Mouse (Mus musculus): ENCODE measurements around the gene Fzd4. TPM values are rescaled to one million over a fixed set of nuclear protein-coding genes. Genes with fewer than 3 reads are reported as not detected.

Gene Fzd4
- polyA plus RNA-seq, 1 experiment, result 5.0 TPM

DNA sequence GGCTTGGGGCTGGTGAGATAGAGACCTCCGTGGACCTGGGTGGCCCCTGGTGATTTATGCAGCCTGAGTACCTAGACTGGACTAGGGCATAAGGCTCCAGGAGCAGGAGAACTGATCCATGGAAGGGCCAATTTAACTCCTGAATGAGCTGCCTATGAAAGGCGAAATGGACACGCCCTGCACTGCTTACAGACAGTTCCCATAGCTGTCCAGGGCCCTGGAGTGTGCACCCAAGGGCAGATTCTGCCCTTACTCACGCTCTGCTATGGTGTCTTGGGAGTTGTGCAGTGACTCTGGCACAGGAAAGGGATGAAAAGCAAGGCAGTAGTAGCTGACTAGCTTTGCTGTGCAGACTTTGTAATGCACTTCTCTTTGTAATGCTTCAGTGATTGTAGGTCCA is 6.1 kb downstream of the Fzd4 start:
- TF ChIP-seq CEBPB (IDR thresholded peaks at IDR 0.05; ENCODE audit: insufficient read depth, poor library complexity, severe bottlenecking) (no peak), MAX (IDR thresholded peaks at IDR 0.05; ENCODE audit: low read depth) (no peak), POLR2A (IDR thresholded peaks at IDR 0.05; ENCODE audit: insufficient read length, low read depth) (no peak), SRF (IDR thresholded peaks at IDR 0.05; ENCODE audit: control insufficient read depth, insufficient read length, low read depth) (no peak), TCF12 (IDR thresholded peaks at IDR 0.05; ENCODE audit: insufficient read depth, poor library complexity, severe bottlenecking) (no peak), REST (IDR thresholded peaks at IDR 0.05; ENCODE audit: insufficient read depth, insufficient read length) (no peak), MYOD1 (IDR thresholded peaks at IDR 0.05; ENCODE audit: control insufficient read depth in 1 of 3, insufficient read length in 2 of 3, low read depth in 2 of 3) (no peak), E2F4 (IDR thresholded peaks at IDR 0.05; ENCODE audit: insufficient read depth) (no peak), USF1 (IDR thresholded peaks at IDR 0.05; ENCODE audit: low read depth) (no peak), MYOG (IDR thresholded peaks at IDR 0.05; ENCODE audit: control insufficient read depth in 1 of 3, insufficient read depth in 1 of 3, insufficient read length in 2 of 3, low read depth in 2 of 3) (no peak), POLR2AphosphoS2 (IDR thresholded peaks at IDR 0.05; ENCODE audit: insufficient read length, low read depth) (no peak), TCF3 (IDR thresholded peaks at IDR 0.05; ENCODE audit: insufficient read length, low read depth) (no peak)
- no peak overlapping the region for H3ac ChIP-seq (ENCODE audit: control insufficient read depth, insufficient read length)
- no peak overlapping the region for H3K4me2 ChIP-seq (ENCODE audit: low read depth)
- no peak overlapping the region for H3K4me3 ChIP-seq
- H3K27me3 ChIP-seq (ENCODE audit: control insufficient read depth, insufficient read depth, insufficient read length), result no peaks in the 10 kb centered on the region
- H3K36me3 ChIP-seq (ENCODE audit: control insufficient read depth, insufficient read depth), result peaks cover 15% of the 10 kb centered on the region
- no peaks in the 10 kb centered on the region for H3K79me2 ChIP-seq (ENCODE audit: control insufficient read depth, insufficient read depth)

DNA sequence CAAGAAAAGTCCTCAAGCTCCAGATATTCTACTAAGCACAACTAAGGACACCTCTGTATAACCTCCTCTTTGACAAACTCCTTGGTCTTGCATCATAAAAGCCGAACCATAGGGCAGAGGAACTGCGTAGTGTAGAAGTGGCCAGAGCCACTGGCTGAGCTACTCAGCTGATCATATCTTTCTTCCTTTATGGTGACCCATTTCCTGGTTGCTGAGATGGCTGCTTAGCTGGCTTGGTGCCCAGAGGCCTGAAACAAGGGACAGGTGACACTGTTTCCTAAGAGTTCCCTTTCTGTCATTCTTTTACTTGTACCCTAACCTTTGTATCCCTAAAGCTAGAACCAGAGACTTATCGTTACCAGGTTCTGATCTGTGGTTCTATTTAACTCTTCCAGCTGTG is 7.2 kb downstream of the Fzd4 start:
- H3K27me3 ChIP-seq (ENCODE audit: control insufficient read depth, insufficient read depth, insufficient read length), result no peaks in the 10 kb centered on the region
- no peak overlapping the region for H3K4me3 ChIP-seq
- no peak overlapping the region for H3K4me2 ChIP-seq (ENCODE audit: low read depth)
- H3K79me2 ChIP-seq (ENCODE audit: control insufficient read depth, insufficient read depth), result no peaks in the 10 kb centered on the region
- H3K36me3 ChIP-seq (ENCODE audit: control insufficient read depth, insufficient read depth), result peaks cover 15% of the 10 kb centered on the region
- no peak for TF ChIP-seq POLR2A (IDR thresholded peaks at IDR 0.05; ENCODE audit: insufficient read length, low read depth)
- no peak for TF ChIP-seq MYOG (IDR thresholded peaks at IDR 0.05; ENCODE audit: control insufficient read depth in 1 of 3, insufficient read depth in 1 of 3, insufficient read length in 2 of 3, low read depth in 2 of 3)
- no peak for TF ChIP-seq E2F4 (IDR thresholded peaks at IDR 0.05; ENCODE audit: insufficient read depth)
- TF ChIP-seq SRF (IDR thresholded peaks at IDR 0.05; ENCODE audit: control insufficient read depth, insufficient read length, low read depth), result no peak
- no peak for TF ChIP-seq REST (IDR thresholded peaks at IDR 0.05; ENCODE audit: insufficient read depth, insufficient read length)
- TF ChIP-seq MAX (IDR thresholded peaks at IDR 0.05; ENCODE audit: low read depth), result no peak
- no peak for TF ChIP-seq MYOD1 (IDR thresholded peaks at IDR 0.05; ENCODE audit: control insufficient read depth in 1 of 3, insufficient read length in 2 of 3, low read depth in 2 of 3)
- TF ChIP-seq USF1 (IDR thresholded peaks at IDR 0.05; ENCODE audit: low read depth), result no peak
- TF ChIP-seq TCF3 (IDR thresholded peaks at IDR 0.05; ENCODE audit: insufficient read length, low read depth), result no peak
- no peak for TF ChIP-seq CEBPB (IDR thresholded peaks at IDR 0.05; ENCODE audit: insufficient read depth, poor library complexity, severe bottlenecking)
- no peak for TF ChIP-seq TCF12 (IDR thresholded peaks at IDR 0.05; ENCODE audit: insufficient read depth, poor library complexity, severe bottlenecking)
- TF ChIP-seq POLR2AphosphoS2 (IDR thresholded peaks at IDR 0.05; ENCODE audit: insufficient read length, low read depth), result no peak
- H3ac ChIP-seq (ENCODE audit: control insufficient read depth, insufficient read length), result no peak overlapping the region

DNA sequence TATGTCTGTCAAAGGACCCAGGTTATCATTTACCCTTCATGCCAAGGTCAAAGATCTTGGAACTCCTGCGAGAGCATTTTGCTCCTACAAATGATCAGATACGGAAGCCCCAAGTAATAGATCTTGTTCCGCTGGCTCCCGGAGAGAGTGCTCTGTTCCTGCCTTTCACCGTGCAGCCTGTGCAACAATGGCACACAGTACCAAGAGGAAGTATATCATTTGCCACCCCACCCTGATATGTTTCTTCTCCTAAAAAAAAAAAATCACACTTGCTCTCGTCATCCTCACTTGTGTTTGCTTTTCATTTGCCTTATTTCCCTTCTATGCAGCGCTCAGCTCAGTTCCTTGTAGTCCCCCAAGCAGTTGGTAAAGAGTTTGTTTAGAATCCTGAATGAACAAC is 7.9 kb downstream of the Fzd4 start:
- Histone ChIP-seq H3K4me3 (no peak overlapping the region), H3K79me2 (ENCODE audit: control insufficient read depth, insufficient read depth) (no peaks in the 10 kb centered on the region), H3K27me3 (ENCODE audit: control insufficient read depth, insufficient read depth, insufficient read length) (no peaks in the 10 kb centered on the region), H3ac (ENCODE audit: control insufficient read depth, insufficient read length) (no peak overlapping the region), H3K4me2 (ENCODE audit: low read depth) (no peak overlapping the region), H3K36me3 (ENCODE audit: control insufficient read depth, insufficient read depth) (peaks cover 15% of the 10 kb centered on the region)
- TF ChIP-seq TCF3 (IDR thresholded peaks at IDR 0.05; ENCODE audit: insufficient read length, low read depth), result no peak
- no peak for TF ChIP-seq TCF12 (IDR thresholded peaks at IDR 0.05; ENCODE audit: insufficient read depth, poor library complexity, severe bottlenecking)
- no peak for TF ChIP-seq SRF (IDR thresholded peaks at IDR 0.05; ENCODE audit: control insufficient read depth, insufficient read length, low read depth)
- no peak for TF ChIP-seq E2F4 (IDR thresholded peaks at IDR 0.05; ENCODE audit: insufficient read depth)
- TF ChIP-seq MYOD1 (IDR thresholded peaks at IDR 0.05; ENCODE audit: control insufficient read depth in 1 of 3, insufficient read length in 2 of 3, low read depth in 2 of 3), result no peak
- TF ChIP-seq POLR2AphosphoS2 (IDR thresholded peaks at IDR 0.05; ENCODE audit: insufficient read length, low read depth), result no peak
- TF ChIP-seq MAX (IDR thresholded peaks at IDR 0.05; ENCODE audit: low read depth), result no peak

GRCm38 (mm10) chr7:89416027-89416426 is 11.9 kb downstream of the Fzd4 start:
- Histone ChIP-seq H3K4me2 (ENCODE audit: low read depth) (no peak overlapping the region), H3K79me2 (ENCODE audit: control insufficient read depth, insufficient read depth) (no peaks in the 10 kb centered on the region), H3K4me3 (no peak overlapping the region), H3ac (ENCODE audit: control insufficient read depth, insufficient read length) (no peak overlapping the region), H3K36me3 (ENCODE audit: control insufficient read depth, insufficient read depth) (no peaks in the 10 kb centered on the region), H3K27me3 (ENCODE audit: control insufficient read depth, insufficient read depth, insufficient read length) (no peaks in the 10 kb centered on the region)
- TF ChIP-seq POLR2A (IDR thresholded peaks at IDR 0.05; ENCODE audit: insufficient read length, low read depth) (peak; percentile 40), CEBPB (IDR thresholded peaks at IDR 0.05; ENCODE audit: insufficient read depth, poor library complexity, severe bottlenecking) (peak; percentile 97), TCF3 (IDR thresholded peaks at IDR 0.05; ENCODE audit: insufficient read length, low read depth) (no peak), TCF12 (IDR thresholded peaks at IDR 0.05; ENCODE audit: insufficient read depth, poor library complexity, severe bottlenecking) (no peak), USF1 (IDR thresholded peaks at IDR 0.05; ENCODE audit: low read depth) (peak; percentile 69), POLR2AphosphoS2 (IDR thresholded peaks at IDR 0.05; ENCODE audit: insufficient read length, low read depth) (no peak), MYOG (IDR thresholded peaks at IDR 0.05; ENCODE audit: control insufficient read depth in 1 of 3, insufficient read depth in 1 of 3, insufficient read length in 2 of 3, low read depth in 2 of 3) (no peak)

DNA sequence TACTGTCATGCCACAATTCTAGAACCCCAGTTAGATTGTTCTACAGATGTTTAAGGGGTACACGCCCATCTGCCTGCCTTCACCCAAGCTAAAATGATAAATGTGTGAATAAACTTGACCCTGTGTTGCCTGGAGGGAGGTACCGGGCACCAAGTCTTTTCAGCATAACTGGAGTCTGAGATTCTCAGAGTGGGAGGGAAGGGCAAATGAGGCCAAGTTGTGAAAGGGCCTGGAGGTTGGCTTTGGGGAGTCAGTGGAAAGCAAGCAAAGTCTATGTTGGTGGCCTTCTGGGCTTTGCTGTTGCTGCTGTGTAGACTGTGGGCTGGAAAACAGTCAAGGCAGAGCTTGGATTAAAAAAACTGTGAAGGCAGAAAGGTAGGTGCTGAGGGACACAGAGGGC is 13.6 kb downstream of the Fzd4 start:
- TF ChIP-seq POLR2A (IDR thresholded peaks at IDR 0.05; ENCODE audit: insufficient read length, low read depth) (no peak), MYOD1 (IDR thresholded peaks at IDR 0.05; ENCODE audit: control insufficient read depth in 1 of 3, insufficient read length in 2 of 3, low read depth in 2 of 3) (no peak), E2F4 (IDR thresholded peaks at IDR 0.05; ENCODE audit: insufficient read depth) (no peak), CEBPB (IDR thresholded peaks at IDR 0.05; ENCODE audit: insufficient read depth, poor library complexity, severe bottlenecking) (no peak), TCF3 (IDR thresholded peaks at IDR 0.05; ENCODE audit: insufficient read length, low read depth) (no peak), MAX (IDR thresholded peaks at IDR 0.05; ENCODE audit: low read depth) (no peak), POLR2AphosphoS2 (IDR thresholded peaks at IDR 0.05; ENCODE audit: insufficient read length, low read depth) (no peak), MYOG (IDR thresholded peaks at IDR 0.05; ENCODE audit: control insufficient read depth in 1 of 3, insufficient read depth in 1 of 3, insufficient read length in 2 of 3, low read depth in 2 of 3) (no peak), SRF (IDR thresholded peaks at IDR 0.05; ENCODE audit: control insufficient read depth, insufficient read length, low read depth) (no peak), USF1 (IDR thresholded peaks at IDR 0.05; ENCODE audit: low read depth) (no peak), REST (IDR thresholded peaks at IDR 0.05; ENCODE audit: insufficient read depth, insufficient read length) (no peak), TCF12 (IDR thresholded peaks at IDR 0.05; ENCODE audit: insufficient read depth, poor library complexity, severe bottlenecking) (no peak)
- Histone ChIP-seq H3K36me3 (ENCODE audit: control insufficient read depth, insufficient read depth) (no peaks in the 10 kb centered on the region), H3K4me3 (no peak overlapping the region), H3K79me2 (ENCODE audit: control insufficient read depth, insufficient read depth) (no peaks in the 10 kb centered on the region), H3K4me2 (ENCODE audit: low read depth) (no peak overlapping the region), H3K27me3 (ENCODE audit: control insufficient read depth, insufficient read depth, insufficient read length) (no peaks in the 10 kb centered on the region), H3ac (ENCODE audit: control insufficient read depth, insufficient read length) (no peak overlapping the region)

Data from myocyte (in vitro differentiated cells).